Mouse (Mus musculus) layer of hippocampus, adult 8-10 months (tissue): Measurements from ENCODE around the gene Nos1. TPM values are rescaled to one million over a fixed set of nuclear protein-coding genes. Genes with fewer than 3 reads are reported as not detected.

Source experiments
- DNase-seq, 2 experiments: peaks; one replicate each; pipeline ENCODE4 v3.0.0; 2022; ENCODE audit warnings: low spot score in 2 of 2
- total RNA-seq, 4 experiments: library from RNA; stranded (reverse); gene quantifications; 2 replicates each; pipeline ENCODE4 v1.2.4; 2022

Gene Nos1
- total RNA-seq, 4 experiments from 2014 or later = 56.9 to 82.5 (median 70.4) TPM

DNA sequence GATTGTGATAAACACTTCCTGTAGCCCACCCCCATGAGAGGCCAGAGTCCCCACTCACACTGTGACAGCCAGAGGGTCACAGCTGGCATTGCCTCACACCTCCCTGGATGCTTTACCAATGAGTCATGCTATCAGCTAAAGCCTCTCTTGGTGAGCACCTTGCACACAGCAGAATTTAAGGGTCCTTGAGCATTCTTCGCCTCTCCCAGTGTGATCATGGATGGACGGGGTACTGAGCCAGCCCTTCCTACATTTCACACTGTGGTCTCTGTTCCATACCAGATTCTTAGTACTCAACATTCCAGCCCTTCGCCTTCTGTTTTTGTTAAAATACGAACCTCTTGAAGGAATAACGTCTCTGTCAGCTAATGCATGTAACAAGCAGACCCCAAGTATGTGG, 113.2 kb downstream of the Nos1 start:
- DNase-seq = no peak

DNA sequence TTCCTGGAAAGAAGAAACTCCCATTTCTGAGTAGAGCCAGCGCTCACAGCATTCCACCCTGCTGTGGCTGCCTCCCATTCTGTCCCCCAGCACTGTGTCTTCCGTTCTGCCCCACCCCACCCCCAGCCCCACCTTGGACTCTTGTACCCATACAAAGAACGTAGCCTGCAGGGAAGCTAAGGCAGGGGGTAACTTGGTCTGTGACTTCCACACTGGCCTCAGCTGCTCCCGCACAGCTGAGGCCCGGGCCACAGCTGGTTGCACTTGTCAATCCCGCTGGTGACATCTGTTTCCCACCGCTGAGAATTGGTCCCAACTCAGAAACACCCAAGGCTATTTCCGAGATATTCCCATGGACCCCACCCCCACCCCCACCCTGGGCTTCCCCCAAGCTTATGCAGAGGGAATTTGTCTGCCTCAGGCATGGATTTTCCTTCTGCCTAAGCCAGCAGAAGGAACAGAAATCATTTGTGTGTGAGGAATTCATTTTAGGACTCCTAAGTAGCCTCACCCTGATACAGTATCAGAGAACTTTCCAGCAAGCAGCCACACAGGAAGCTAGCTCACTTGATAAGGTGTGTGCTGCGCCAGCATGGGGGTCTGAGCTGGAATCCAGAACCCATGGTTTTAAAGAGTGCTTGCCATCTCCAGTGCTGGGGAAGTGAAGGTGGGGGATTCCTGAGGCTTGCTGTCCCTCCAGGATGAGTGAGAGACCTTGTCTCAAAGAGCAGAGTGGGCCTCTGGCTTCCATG, 117.4 kb downstream of the Nos1 start:
- DNase-seq = no peak

DNA sequence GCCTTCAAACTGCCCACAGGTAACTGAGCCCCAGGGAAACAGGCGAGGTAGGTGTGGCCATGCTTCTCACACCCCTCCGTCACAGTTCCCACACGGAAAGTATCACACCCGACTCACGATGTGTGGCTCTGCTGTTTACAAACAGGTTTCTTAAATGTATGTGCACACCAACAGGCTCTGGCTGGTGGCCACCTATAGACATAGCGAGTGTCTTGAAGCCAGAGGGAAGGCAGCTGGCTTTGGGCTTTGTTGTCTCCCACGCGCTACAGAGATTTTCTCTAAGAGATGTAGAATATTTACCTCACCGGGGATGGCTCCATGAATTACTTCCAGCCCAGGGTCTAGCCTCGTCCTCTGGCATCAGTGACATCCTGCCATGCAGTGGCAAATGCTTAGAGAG, 118.5 kb downstream of the Nos1 start:
- DNase-seq = no peak

GRCm38 (mm10) chr5:117900921-117901705, 120.3 kb downstream of the Nos1 start:
- no peak for DNase-seq

GRCm38 (mm10) chr5:117903534-117903933, 122.7 kb downstream of the Nos1 start:
- no peak for DNase-seq

GRCm38 (mm10) chr5:117905728-117906127, 124.9 kb downstream of the Nos1 start:
- DNase-seq = no peak

DNA sequence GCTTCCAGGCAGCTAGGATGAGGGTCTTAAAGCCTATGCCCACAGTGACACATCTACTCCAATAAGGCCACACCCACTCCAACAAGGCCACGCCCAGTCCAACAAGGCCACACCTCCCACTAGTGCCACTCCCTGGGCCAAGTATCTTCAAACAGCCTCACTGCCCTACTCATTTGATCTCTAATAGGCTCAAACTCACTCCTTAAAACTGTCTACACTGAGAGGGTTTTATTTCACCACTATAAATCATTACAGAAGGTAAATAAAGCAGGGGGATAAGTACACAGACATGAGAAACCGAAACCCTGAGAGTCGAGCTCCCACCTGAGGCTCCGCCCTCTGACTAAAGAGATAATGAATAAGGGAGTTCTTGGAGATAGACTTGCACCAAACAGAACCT, 128.7 kb downstream of the Nos1 start:
- no peak for DNase-seq

- DNase-seq = peak; percentile 17 to 22
Observed at GRCm38 (mm10) chr5:117916349-117916748, 135.5 kb downstream of the Nos1 start.

- DNase-seq = no peak
Observed at GRCm38 (mm10) chr5:117916906-117917305, 136.1 kb downstream of the Nos1 start.

DNA sequence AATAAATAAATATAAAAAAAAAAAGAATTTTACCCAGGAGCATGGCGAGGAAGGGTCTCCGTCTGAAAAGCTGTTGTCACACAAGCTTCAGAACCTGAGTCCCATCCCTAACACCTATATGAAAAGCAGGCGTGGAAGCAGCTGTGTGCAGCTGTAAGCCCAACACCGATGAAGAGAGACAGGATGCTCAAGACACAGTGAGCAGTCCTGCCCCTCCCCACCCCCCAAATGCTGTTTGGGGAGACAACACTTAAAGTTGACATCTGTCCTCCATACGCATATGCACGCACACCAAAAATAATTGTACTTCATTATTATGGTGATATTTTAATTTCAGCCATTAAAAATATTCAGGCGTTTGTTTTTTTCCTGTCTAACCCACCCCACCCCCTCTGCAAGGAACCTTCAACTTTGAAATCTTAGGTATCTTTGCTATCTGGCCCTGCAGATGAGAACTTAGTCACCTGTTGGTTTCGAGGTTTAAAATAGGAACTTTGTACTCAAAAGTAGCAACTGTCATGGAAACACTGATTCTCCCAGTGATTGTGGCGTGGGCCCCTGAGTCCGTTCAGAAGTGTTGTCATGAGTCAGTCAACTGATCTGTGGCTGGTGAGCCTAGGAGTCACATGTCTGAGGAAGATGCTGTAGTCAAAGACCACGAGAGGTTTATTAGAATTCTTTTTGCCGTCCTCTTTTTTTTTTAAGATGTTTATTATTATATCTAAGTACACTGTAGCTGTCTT, 141.1 kb downstream of the Nos1 start:
- no peak for DNase-seq

DNA sequence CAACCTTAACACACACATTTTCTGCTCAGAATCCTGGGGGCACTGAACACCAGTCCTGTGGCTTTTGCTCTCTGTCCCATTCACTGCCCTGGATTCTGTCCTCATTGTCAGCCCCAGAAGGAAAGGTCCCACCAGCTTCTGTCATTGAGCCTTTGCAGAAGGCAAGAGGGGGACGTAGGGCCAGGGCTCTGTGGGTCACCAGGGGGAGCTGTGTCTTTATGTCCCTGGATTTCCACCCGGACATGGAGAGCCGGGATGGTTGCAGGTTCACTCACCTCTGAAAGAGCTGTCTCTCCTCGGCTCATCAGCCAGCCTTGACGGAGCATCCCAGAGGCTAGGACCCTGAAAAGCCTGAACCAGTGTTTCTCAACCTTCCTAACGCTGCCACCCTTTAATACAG, 142.9 kb downstream of the Nos1 start:
- DNase-seq = no peak

GRCm38 (mm10) chr5:117928553-117928952, 147.7 kb downstream of the Nos1 start:
- no peak for DNase-seq

DNA sequence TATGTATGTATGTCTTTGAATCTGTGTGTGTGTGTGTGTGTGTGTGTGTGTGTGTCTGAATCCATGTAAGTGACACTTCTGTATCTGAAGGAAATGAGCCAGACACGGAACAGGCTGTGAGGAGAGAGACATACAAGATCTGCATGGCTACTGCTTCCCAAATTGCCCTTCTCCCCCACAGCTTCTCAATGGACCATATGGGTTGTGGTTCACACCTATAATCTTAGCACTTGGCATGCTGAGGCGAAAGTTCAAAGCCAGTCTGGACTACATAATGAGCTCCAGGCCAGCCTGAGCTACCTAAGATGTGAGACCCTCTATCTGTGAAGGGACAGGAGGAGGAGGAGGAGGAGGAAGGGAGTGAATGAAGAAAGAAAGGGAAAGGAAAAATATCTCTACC, 151.4 kb downstream of the Nos1 start:
- no peak for DNase-seq

DNA sequence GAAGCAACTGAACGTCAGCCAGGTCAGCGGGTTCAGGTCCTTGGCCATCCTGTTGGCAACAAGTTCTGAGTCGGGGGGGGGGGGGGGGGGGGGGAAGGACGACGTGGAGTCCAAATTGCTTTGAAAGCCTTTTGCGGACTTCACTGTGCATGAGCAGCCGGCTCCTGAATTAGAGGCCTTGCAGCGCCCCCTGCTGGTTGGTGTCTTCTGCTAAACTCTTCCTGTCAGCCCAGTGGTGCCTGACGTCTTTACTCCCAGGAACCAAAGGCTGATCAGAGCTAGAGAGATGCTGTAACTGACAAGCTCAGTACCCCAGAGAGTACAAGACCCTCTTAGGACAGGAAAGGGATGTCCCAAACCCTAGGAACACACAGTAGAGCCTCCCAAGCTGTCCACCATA, 152.0 kb downstream of the Nos1 start:
- DNase-seq = peak; percentile 72 to 87

DNA sequence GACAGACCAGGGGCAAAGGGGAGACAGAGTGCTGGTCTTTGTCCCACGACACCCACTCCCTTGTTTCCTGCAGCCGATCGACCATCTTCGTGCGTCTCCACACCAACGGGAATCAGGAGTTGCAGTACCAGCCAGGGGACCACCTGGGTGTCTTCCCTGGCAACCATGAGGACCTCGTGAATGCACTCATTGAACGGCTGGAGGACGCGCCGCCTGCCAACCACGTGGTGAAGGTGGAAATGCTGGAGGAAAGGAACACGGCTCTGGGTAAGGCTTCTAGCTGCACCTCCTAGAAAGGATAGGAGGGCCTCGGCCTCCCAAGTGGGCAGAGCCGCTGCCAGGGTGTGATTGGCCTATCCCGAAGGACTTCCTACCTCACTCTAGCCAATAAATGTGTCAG, 155.5 kb downstream of the Nos1 start:
- no peak for DNase-seq

GRCm38 (mm10) chr5:117937186-117937585, 156.4 kb downstream of the Nos1 start:
- DNase-seq = no peak

GRCm38 (mm10) chr5:117938182-117938581, 157.3 kb downstream of the Nos1 start:
- DNase-seq = peak in 1 of 2 experiments; percentile 43

DNA sequence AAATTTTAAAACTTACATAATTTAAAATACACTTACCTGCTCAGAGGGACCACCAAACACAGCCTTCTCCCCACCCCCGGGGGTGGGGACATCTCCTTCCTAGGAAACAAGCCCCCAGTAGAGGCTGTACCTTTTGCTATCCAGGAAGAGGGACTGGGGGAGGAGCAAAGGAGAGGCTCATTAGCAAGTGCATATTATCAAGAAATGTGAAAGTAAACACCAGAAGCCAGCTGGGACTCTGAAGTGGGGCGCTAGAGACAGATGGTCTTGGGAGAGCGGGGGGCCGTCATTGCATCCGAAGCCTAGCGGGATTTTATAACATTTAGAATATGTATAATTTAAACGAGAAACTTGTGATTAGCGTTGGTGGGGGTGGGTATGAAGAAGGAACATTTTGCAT, 158.6 kb downstream of the Nos1 start:
- DNase-seq = peak; percentile 49 to 52

GRCm38 (mm10) chr5:117941552-117941951, 160.7 kb downstream of the Nos1 start:
- no peak for DNase-seq

GRCm38 (mm10) chr5:117946605-117947004, 165.8 kb downstream of the Nos1 start:
- peak in 1 of 2 experiments; percentile 72 for DNase-seq

- DNase-seq = no peak
Observed at GRCm38 (mm10) chr5:117949393-117949792, 168.6 kb downstream of the Nos1 start.

- DNase-seq = no peak
Observed at GRCm38 (mm10) chr5:117953893-117954292, 173.1 kb downstream of the Nos1 start.
